Mouse (Mus musculus) CH12.LX (cell line): ENCODE results near the gene Pla2g4a. TPM values are rescaled to one million over a fixed set of nuclear protein-coding genes. Genes with fewer than 3 reads are reported as not detected.
A peak's percentile ranks its signal among the peaks of the same experiment; 100 is the strongest.

Source experiments
- DNase-seq: peaks from one replicate; pipeline ENCODE4 v3.0.0-alpha.2; 2013; ENCODE audit errors: extremely low read depth
- H3K27ac ChIP-seq: 2 replicates; pipeline ENCODE4 v1.5.1; 2012; ENCODE audit warnings: low read depth, mild to moderate bottlenecking, control low read depth, moderate library complexity; ENCODE audit not compliant: insufficient read depth
- H3K27me3 ChIP-seq: replicated peaks from 2 replicates; pipeline ENCODE3; 2012; ENCODE audit warnings: inconsistent platforms
- H3K36me3 ChIP-seq, 2 experiments: replicated peaks in 1 of 2; 2 replicates each; pipeline versions ENCODE3 to v1.6.1; 2012; ENCODE audit warnings: inconsistent platforms in 1 of 2, low read length in 1 of 2, mild to moderate bottlenecking in 1 of 2, mixed read lengths in 1 of 2, moderate library complexity in 1 of 2; ENCODE audit not compliant: control insufficient read depth in 1 of 2, insufficient read depth in 1 of 2
- H3K4me1 ChIP-seq, 2 experiments: 2 replicates each; pipeline ENCODE4 v1.6.1; 2012; ENCODE audit warnings: inconsistent platforms in 1 of 2, moderate library complexity in 1 of 2; ENCODE audit not compliant: insufficient read depth in 2 of 2, control insufficient read depth in 1 of 2
- H3K4me2 ChIP-seq: 2 replicates; pipeline ENCODE4 v1.6.1; 2012; ENCODE audit warnings: low read depth, mild to moderate bottlenecking, control low read depth; ENCODE audit not compliant: poor library complexity, insufficient read depth, severe bottlenecking
- H3K4me3 ChIP-seq, 3 experiments: fragments of 150-350 bp in 1 of 3; sonication (generic) in 1 of 3; replicated peaks in 1 of 3; 2 replicates each; pipeline versions ENCODE3 to v1.5.1; 2011 to 2012; ENCODE audit warnings: low read depth in 2 of 3, low read length in 2 of 3, mild to moderate bottlenecking in 2 of 3, moderate library complexity in 2 of 3, control low read depth in 1 of 3, improper control_type of control experiment in 1 of 3, inconsistent platforms in 1 of 3, mixed read lengths in 1 of 3; ENCODE audit not compliant: poor library complexity in 1 of 3
- H3K79me2 ChIP-seq: replicated peaks from 2 replicates; pipeline ENCODE4 v1.6.1; 2012; ENCODE audit warnings: mild to moderate bottlenecking, moderate library complexity; ENCODE audit not compliant: control insufficient read depth, poor library complexity, insufficient read depth, severe bottlenecking; ENCODE audit errors: extremely low read depth
- H3K9ac ChIP-seq: 2 replicates; pipeline ENCODE4 v1.6.1; 2012; ENCODE audit warnings: low read depth, mild to moderate bottlenecking, control low read depth, moderate library complexity; ENCODE audit not compliant: insufficient read depth
- H3K9me3 ChIP-seq: replicated peaks from 2 replicates; pipeline ENCODE3; 2012; ENCODE audit warnings: low read length, inconsistent platforms, mixed read lengths
- BHLHE40 ChIP-seq: IDR thresholded peaks from 2 replicates; pipeline ENCODE4 v1.6.1; 2011; ENCODE audit warnings: mild to moderate bottlenecking, low read depth, low read length, improper control_type of control experiment
- CHD1 ChIP-seq: IDR thresholded peaks from 2 replicates; pipeline ENCODE4 v1.6.1; 2012; ENCODE audit warnings: low read depth, low read length, improper control_type of control experiment, inconsistent platforms
- CHD2 ChIP-seq: IDR thresholded peaks from 2 replicates; pipeline ENCODE4 v1.6.1; 2011; ENCODE audit warnings: low read length, improper control_type of control experiment
- CTCF ChIP-seq, 2 experiments: IDR thresholded peaks in 1 of 2; conservative IDR thresholded peaks in 1 of 2; 2 replicates each; pipeline ENCODE4 v1.5.1; 2011 to 2012; ENCODE audit warnings: low read depth in 2 of 2, low read length in 2 of 2, improper control_type of control experiment in 1 of 2, inconsistent platforms in 1 of 2, mild to moderate bottlenecking in 1 of 2, moderate library complexity in 1 of 2
- ELF1 ChIP-seq: IDR thresholded peaks from 2 replicates; pipeline ENCODE4 v1.6.1; 2014; ENCODE audit warnings: low read depth, mild to moderate bottlenecking, inconsistent platforms, low read length, improper control_type of control experiment
- EP300 ChIP-seq: IDR thresholded peaks from 2 replicates; pipeline ENCODE4 v1.6.1; 2011; ENCODE audit warnings: low read length, improper control_type of control experiment
- ETS1 ChIP-seq: conservative IDR thresholded peaks from 2 replicates; pipeline ENCODE4 v1.6.1; 2012; ENCODE audit warnings: low read depth, mild to moderate bottlenecking, inconsistent platforms, low read length, improper control_type of control experiment, moderate library complexity
- IRF4 ChIP-seq: IDR thresholded peaks from 2 replicates; pipeline ENCODE4 v1.6.1; 2014; ENCODE audit warnings: low read depth, mild to moderate bottlenecking, inconsistent platforms, low read length, improper control_type of control experiment
- JUND ChIP-seq: conservative IDR thresholded peaks from 2 replicates; pipeline ENCODE4 v1.6.1; 2011; ENCODE audit warnings: low read depth, low read length, improper control_type of control experiment
- KAT2A ChIP-seq: IDR thresholded peaks from 2 replicates; pipeline ENCODE4 v1.6.1; 2012; ENCODE audit warnings: low read length, improper control_type of control experiment, inconsistent platforms; ENCODE audit not compliant: insufficient replicate concordance
- MAFK ChIP-seq: IDR thresholded peaks from 2 replicates; pipeline ENCODE4 v1.6.1; 2011; ENCODE audit warnings: low read length, improper control_type of control experiment; ENCODE audit not compliant: insufficient replicate concordance
- MAZ ChIP-seq: IDR thresholded peaks from 2 replicates; pipeline ENCODE4 v1.6.1; 2012; ENCODE audit warnings: low read depth, mild to moderate bottlenecking, inconsistent platforms, low read length, improper control_type of control experiment, moderate library complexity
- PAX5 ChIP-seq: IDR thresholded peaks from 2 replicates; pipeline ENCODE4 v1.6.1; 2012; ENCODE audit warnings: low read length, inconsistent platforms, mixed read lengths
- SIN3A ChIP-seq: IDR thresholded peaks from 2 replicates; pipeline ENCODE4 v1.6.1; 2012; ENCODE audit warnings: low read length, improper control_type of control experiment, inconsistent platforms
- UBTF ChIP-seq: IDR thresholded peaks from 2 replicates; pipeline ENCODE4 v1.6.1; 2012; ENCODE audit warnings: low read depth, mild to moderate bottlenecking, inconsistent platforms, low read length, improper control_type of control experiment, moderate library complexity
- USF1 ChIP-seq: IDR thresholded peaks from 2 replicates; pipeline ENCODE4 v1.6.1; 2014; ENCODE audit warnings: low read depth, mild to moderate bottlenecking, inconsistent platforms, low read length, improper control_type of control experiment
- ZMIZ1 ChIP-seq: IDR thresholded peaks from 2 replicates; pipeline ENCODE4 v1.6.1; 2012; ENCODE audit warnings: low read depth, mild to moderate bottlenecking, inconsistent platforms, low read length, improper control_type of control experiment
- ZNF384 ChIP-seq: IDR thresholded peaks from 2 replicates; pipeline ENCODE4 v1.6.1; 2012; ENCODE audit warnings: low read depth, low read length, improper control_type of control experiment, inconsistent platforms
- dilution Hi-C: fragments of 300-500 bp; cut with MboI; formaldehyde crosslinking; loops from 2 replicates; pipeline ENCODE4 v1.14.3; 2020; ENCODE audit warnings: low sequenced_read_pairs; ENCODE audit not compliant: extremely low pct_unique_long_range_greater_than_20kb, extremely low pct_ligation_motif_present
- in situ Hi-C: fragments of 300-500 bp; cut with MboI; formaldehyde crosslinking; loops from 3 replicates; pipeline ENCODE4 v1.14.3; 2019; ENCODE audit warnings: low sequenced_read_pairs, low pct_ligation_motif_present, low pct_unique_long_range_greater_than_20kb, mixed read lengths
- polyA plus RNA-seq: library from polyadenylated mRNA; unstranded; fragments of >175 nt; gene quantifications from 2 replicates; pipeline ENCODE4 v1.2.1, GENCODE M21; 2012; ENCODE audit warnings: low read depth; ENCODE audit not compliant: insufficient read length
- total RNA-seq, 2 experiments: library from RNA; depleted of rRNA; stranded (reverse); fragments of 300-350 nt in 1 of 2; fragments of >200 nt in 1 of 2; gene quantifications; 2 replicates each; pipeline ENCODE4 v1.2.3; 2012 to 2014

The Pla2g4a gene
- total and polyA plus RNA-seq, 3 experiments, result 3.2 to 15.6 (median 3.5) TPM

DNA sequence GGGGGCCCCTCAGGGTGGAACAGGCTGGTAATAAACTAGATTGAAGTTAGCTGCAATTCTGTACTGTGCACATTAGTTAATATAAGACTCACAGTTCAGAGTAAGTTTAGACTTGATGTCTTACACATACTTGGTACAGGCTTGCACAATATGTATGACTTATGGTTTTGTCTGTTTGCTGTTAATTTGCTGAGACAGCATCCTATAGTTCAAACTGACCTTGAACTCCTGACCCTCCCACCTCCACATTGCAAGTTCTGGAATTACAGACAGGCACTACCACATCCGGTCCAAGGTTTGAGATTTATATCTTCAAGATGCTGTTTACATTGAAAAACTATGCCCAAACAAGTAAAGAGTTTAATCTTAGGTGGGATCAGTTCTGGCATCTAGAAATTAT lies 4.7 kb upstream of the Pla2g4a start:
- Histone ChIP-seq H3K4me1 (no peaks in the 10 kb centered on the region), H3K36me3 (no peaks in the 10 kb centered on the region), H3K79me2 (no peaks in the 10 kb centered on the region)
- in situ Hi-C loops (no loop called here), dilution Hi-C loops (no loop called here)
- 0 out of 2 replicates have a peak, but pooled peaks have one; percentile 6 for TF ChIP-seq MAFK
- no peak for TF ChIP-seq EP300
- TF ChIP-seq BHLHE40, result no peak
- no peak for TF ChIP-seq ZNF384
- TF ChIP-seq, all 38 proteins: peak for 1
- H3K9me3 ChIP-seq, result no peaks in the 10 kb centered on the region
- H3K4me3 ChIP-seq, result no peak overlapping the region
- H3K4me2 ChIP-seq, result no peak overlapping the region
- H3K27ac ChIP-seq, result no peak overlapping the region
- H3K9ac ChIP-seq, result no peak overlapping the region
- DNase-seq, result no peak
- H3K27me3 ChIP-seq, result no peaks in the 10 kb centered on the region

DNA sequence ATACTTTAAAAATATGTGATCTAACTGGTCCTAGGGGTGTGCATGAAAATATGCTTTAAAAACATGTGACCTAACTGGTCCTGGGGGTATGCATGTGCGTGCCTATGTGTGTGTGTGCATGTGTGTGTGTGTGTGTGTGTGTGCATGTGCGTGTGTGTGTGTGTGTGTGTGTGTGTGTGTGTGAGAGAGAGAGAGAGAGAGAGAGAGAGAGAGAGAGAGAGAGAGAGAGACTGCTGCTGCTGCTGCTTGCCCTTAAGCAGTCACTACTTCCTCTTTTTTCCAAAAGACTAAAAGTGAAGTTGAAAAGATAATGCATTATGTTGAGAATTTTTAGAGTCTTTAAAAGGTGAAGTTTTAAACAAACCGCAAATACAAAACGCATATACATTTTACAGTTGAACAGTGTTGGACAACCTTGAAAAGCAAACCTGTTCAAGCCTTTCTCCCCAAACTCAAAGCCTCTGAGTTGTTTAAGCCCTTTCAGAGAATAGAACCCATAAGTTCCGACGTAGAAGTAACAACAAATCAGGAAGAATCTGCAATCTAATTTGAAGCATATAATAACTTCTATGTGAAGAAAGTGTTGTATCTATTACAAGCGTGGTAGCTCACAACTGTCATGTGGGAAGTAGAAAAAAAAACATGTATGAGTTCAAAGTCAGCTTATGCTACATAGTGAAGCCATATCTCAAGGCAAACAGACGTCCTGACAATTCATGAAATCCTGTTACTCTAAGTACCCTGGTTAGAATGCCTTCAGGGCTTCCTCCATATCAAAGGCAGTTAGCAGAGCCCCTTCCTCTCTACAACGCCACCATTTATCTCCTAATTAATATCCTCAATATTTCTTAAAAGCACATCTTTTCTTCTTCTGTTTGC lies 574 bp upstream of the Pla2g4a start:
- Histone ChIP-seq H3K4me1 (no peaks in the 10 kb centered on the region), H3K4me2 (peak overlapping the region; percentile 29; the same call in 1 of the 2 replicates), H3K79me2 (peaks cover 6% of the 10 kb centered on the region), H3K4me3 (peak overlapping the region in 1 of 3 experiments; percentile 57), H3K27me3 (no peaks in the 10 kb centered on the region), H3K36me3 (no peaks in the 10 kb centered on the region), H3K27ac (no peak overlapping the region), H3K9me3 (no peaks in the 10 kb centered on the region), H3K9ac (no peak overlapping the region)
- dilution Hi-C loops, result no loop called here
- no peak for DNase-seq
- in situ Hi-C loops, result no loop called here
- TF ChIP-seq CTCF (conservative IDR thresholded peaks at IDR 0.05 in 1 of 2, IDR thresholded peaks at IDR 0.05 in 1 of 2; ENCODE audit: low read depth in 2 of 2, low read length in 2 of 2), result no peak
- TF ChIP-seq MAFK, result no peak
- no peak for TF ChIP-seq ELF1
- TF ChIP-seq USF1, result no peak
- no peak for TF ChIP-seq KAT2A
- TF ChIP-seq IRF4, result no peak; the same call in none of the 2 replicates
- no peak for TF ChIP-seq ZMIZ1
- peak; percentile 72 for TF ChIP-seq BHLHE40
- peak; percentile 36; the same call in 1 of the 2 replicates for TF ChIP-seq JUND
- TF ChIP-seq EP300, result peak; percentile 72
- no peak for TF ChIP-seq PAX5
- TF ChIP-seq CHD1, result 0 out of 2 replicates have a peak, but pooled peaks have one; percentile 56
- 0 out of 2 replicates have a peak, but pooled peaks have one; percentile 28 for TF ChIP-seq MAZ
- 0 out of 2 replicates have a peak, but pooled peaks have one; percentile 31 for TF ChIP-seq CHD2
- 0 out of 2 replicates have a peak, but pooled peaks have one; percentile 30 for TF ChIP-seq SIN3A
- 0 out of 2 replicates have a peak, but pooled peaks have one; percentile 17 for TF ChIP-seq ETS1
- TF ChIP-seq UBTF, result no peak
